20 mouse cellular contexts compared by ENCODE assay signal in the genomic region with DNA sequence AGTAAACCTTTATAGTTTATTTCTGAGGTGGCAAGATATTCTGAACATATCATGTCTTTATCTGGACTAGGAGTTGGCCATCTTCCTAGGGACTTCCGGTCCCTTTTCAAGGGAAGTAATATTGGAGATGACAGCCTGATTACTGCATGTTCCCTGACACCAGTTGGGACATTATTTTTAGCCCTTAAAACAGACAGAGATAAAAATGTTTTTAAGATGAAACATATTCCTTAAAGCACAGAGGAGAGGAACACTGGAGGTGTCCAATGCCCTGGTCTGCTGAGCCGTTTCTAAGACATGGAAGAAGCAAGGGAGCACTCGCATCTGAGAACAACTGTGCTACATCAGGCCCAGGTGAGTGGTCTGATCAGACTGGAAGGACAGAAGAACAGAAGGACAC.
DNase-seq lines count a peak whose midpoint lies in the region; ATAC-seq lines count a peak whose summit lies in the region.
"Had no signal": no experiment of that assay in that cellular context is flagged by ENCODE, and none has a peak within 500 bp of the region (broad histone marks: within the 10 kb centered on the region; RNA-seq: fewer than 3 reads in every experiment).

No protein-coding gene starts in this region.

- ATAC-seq in frontal cortex, adult (ENCODE audit: low TSS enrichment), result peak; percentile 85
- ATAC-seq: activated CD4-positive, CD25-positive, alpha-beta regulatory T cell, adult 4 months; CD4-positive, CD25-positive, alpha-beta regulatory T cell, adult 4 months; Patski had no signal

- DNase-seq in frontal cortex, adult 2 months (ENCODE audit: extremely low spot score in 1 of 2, low spot score in 1 of 2), result no peak
- peak; percentile 54 for DNase-seq in heart, adult 11 months
- no peak for DNase-seq in heart, postnatal 36 days
- DNase-seq in brain, adult 2 months (ENCODE audit: low read depth, low spot score), result peak; percentile 30
- DNase-seq in thymus, postnatal 10 days (ENCODE audit: low spot score in 2 of 2), result no peak
- DNase-seq: adrenal gland, adult 2 months; adrenal gland, adult 8-10 months; adrenal gland, postnatal 10 days; adrenal gland, postnatal 14 days; adrenal gland, postnatal 25 days; adrenal gland, postnatal 36 days; B cell, adult 2 months; cerebellum, adult 11 months; cerebellum, adult 11-12 months; cerebellum, adult 18-20 months; cerebellum, adult 2 months had no signal

- intact Hi-C loops in heart, postnatal 36 days (cut with DNase I), result no loop called here

Comparison
In these comparisons a context has a peak if more than half of its experiments do, and no peak if none do; other contexts are left out.
1. DNase-seq: peak in heart, adult 11 months (single experiment) and brain, adult 2 months (single experiment); none in frontal cortex, adult 2 months (0 of 2), heart, postnatal 36 days (0 of 2) and thymus, postnatal 10 days (0 of 2).